Mouse (Mus musculus) kidney, embryonic 16.5 days (tissue): Measurements from ENCODE around the gene Hapln1. TPM values are rescaled to one million over a fixed set of nuclear protein-coding genes. Genes with fewer than 3 reads are reported as not detected.
A peak's percentile ranks its signal among the peaks of the same experiment; 100 is the strongest.

Source experiments
- ATAC-seq: fragments of 200-750 bp; cut with Nextera tagmentation; 2 replicates; pipeline ENCODE4 v1.8.0; 2017; ENCODE audit warnings: moderate TSS enrichment; ENCODE audit not compliant: low FRiP score, low TSS enrichment
- H3K27ac ChIP-seq: fragments of 300-500 bp; sonication (generic); 2 replicates; pipeline ENCODE4 v1.5.1; 2014; ENCODE audit warnings: low read length
- H3K27me3 ChIP-seq: fragments of 300-500 bp; sonication (generic); 2 replicates; pipeline ENCODE4 v1.6.1; 2014; ENCODE audit warnings: low read length, control low read depth, mixed read lengths; ENCODE audit not compliant: insufficient read depth
- H3K36me3 ChIP-seq: fragments of 300-500 bp; sonication (generic); 2 replicates; pipeline ENCODE4 v1.6.1; 2014; ENCODE audit warnings: low read length, control low read depth, mixed read lengths; ENCODE audit not compliant: insufficient read depth
- H3K4me1 ChIP-seq: fragments of 300-500 bp; sonication (generic); 2 replicates; pipeline ENCODE4 v1.6.1; 2014; ENCODE audit warnings: low read length, control low read depth, mixed read lengths; ENCODE audit not compliant: insufficient read depth
- H3K4me2 ChIP-seq: fragments of 300-500 bp; sonication (generic); replicated peaks from 2 replicates; pipeline ENCODE4 v1.6.1; 2014; ENCODE audit warnings: low read depth, low read length
- H3K4me3 ChIP-seq: fragments of 300-500 bp; sonication (generic); 2 replicates; pipeline ENCODE4 v1.5.1; 2014; ENCODE audit warnings: mild to moderate bottlenecking, low read length
- H3K9ac ChIP-seq: fragments of 300-500 bp; sonication (generic); replicated peaks from 2 replicates; pipeline ENCODE4 v1.6.1; 2014; ENCODE audit warnings: low read length
- H3K9me3 ChIP-seq: fragments of 300-500 bp; sonication (generic); 2 replicates; pipeline ENCODE4 v1.6.1; 2016; ENCODE audit warnings: low read length, control low read depth
- whole genome bisulfite sequencing: fragments of 180-500 bp; shearing (Covaris S2); extraction: QIAGEN DNeasy Blood & Tissue Kit; methylation state at CpG from one replicate; pipeline ENCODE4 v1.1.7; 2014; 5-methylcytosine and 5-hydroxymethylcytosine counted together
- polyA plus RNA-seq: library from polyadenylated mRNA; unstranded; fragments of >200 nt; fragmentation: Nextera tagmentation; extraction: Ambion mirVana; gene quantifications from 2 replicates; pipeline ENCODE4 v1.2.1, GENCODE M21; 2015

Hapln1 gene
- polyA plus RNA-seq, 1 experiment from 2014 or later, result 9.0 TPM

GRCm38 (mm10) chr13:89543003-89543402, 3.4 kb downstream of the Hapln1 start:
- H3K9ac ChIP-seq, result no peak overlapping the region
- peaks cover 6% of the 10 kb centered on the region for H3K4me1 ChIP-seq
- H3K27me3 ChIP-seq, result no peaks in the 10 kb centered on the region
- no peaks in the 10 kb centered on the region for H3K36me3 ChIP-seq
- H3K9me3 ChIP-seq, result no peaks in the 10 kb centered on the region
- no peak for ATAC-seq
- no peak overlapping the region for H3K4me3 ChIP-seq
- H3K27ac ChIP-seq, result no peak overlapping the region
- H3K4me2 ChIP-seq, result no peak overlapping the region
- 2% methylated on average over 3 of the region's 3 CpGs for WGBS

DNA sequence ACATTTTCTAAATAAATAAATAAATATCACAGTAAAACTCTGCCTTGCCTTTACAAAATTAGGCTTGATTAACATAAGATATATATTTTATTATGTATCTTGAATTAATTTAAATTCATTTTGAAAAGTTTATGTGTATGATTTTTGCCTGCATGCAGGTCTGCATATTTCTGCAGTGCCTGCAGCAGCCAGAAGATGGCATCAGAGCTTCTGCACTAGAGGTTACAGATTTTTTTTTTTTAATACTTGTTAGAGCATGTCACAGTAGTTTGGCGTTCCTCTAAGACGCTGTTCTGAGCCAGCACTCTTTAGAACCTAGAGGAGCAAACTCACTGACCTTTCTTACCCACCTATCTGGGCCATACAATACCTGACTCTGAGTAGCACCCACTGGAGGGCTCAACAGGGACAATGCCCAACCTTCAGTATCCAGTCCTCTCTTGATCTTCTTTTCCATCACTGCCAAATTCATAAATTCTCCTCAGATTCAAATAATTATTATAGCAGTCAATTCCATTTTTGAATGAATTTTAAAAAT, 8.7 kb downstream of the Hapln1 start:
- ATAC-seq, result peak; percentile 70
- Histone ChIP-seq H3K27ac (no peak overlapping the region), H3K9me3 (no peaks in the 10 kb centered on the region), H3K27me3 (no peaks in the 10 kb centered on the region), H3K4me1 (no peaks in the 10 kb centered on the region), H3K4me2 (no peak overlapping the region), H3K9ac (no peak overlapping the region), H3K36me3 (no peaks in the 10 kb centered on the region), H3K4me3 (no peak overlapping the region)
- 10% methylated on average over 2 of the region's 2 CpGs for WGBS

DNA sequence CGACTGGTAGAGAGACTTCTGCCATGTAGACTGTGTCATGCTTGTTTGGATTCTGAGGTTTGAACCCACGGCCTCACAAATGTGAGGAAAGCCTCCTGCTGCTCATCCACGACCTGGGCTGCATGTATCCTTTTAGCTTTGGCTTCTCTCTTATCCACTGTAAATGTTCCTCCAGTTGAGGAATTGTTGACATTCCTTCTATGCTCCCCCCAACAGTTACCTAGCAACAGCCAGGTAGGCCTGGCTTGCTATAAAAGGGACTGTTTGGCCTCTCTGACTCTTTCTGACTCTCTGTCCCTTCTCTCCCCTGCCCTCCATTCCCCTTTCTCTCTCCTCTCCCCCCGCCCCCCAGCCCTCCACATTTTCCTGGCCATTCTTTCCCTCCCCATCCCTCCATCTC, 9.9 kb downstream of the Hapln1 start:
- Histone ChIP-seq H3K9ac (no peak overlapping the region), H3K36me3 (no peaks in the 10 kb centered on the region), H3K4me3 (no peak overlapping the region), H3K4me2 (no peak overlapping the region), H3K4me1 (no peaks in the 10 kb centered on the region), H3K9me3 (no peaks in the 10 kb centered on the region), H3K27me3 (no peaks in the 10 kb centered on the region), H3K27ac (no peak overlapping the region)
- 72% methylated on average over 3 of the region's 4 CpGs for WGBS
- ATAC-seq, result no peak; the same call in 1 of the 2 replicates

- Histone ChIP-seq H3K27me3 (no peaks in the 10 kb centered on the region), H3K9me3 (no peaks in the 10 kb centered on the region), H3K4me2 (no peak overlapping the region), H3K4me1 (no peaks in the 10 kb centered on the region), H3K9ac (no peak overlapping the region), H3K4me3 (no peak overlapping the region), H3K36me3 (no peaks in the 10 kb centered on the region), H3K27ac (no peak overlapping the region)
- 8% methylated on average over 1 of the region's 1 CpGs for WGBS
- ATAC-seq, result no peak
Observed at GRCm38 (mm10) chr13:89551502-89551901, 11.9 kb downstream of the Hapln1 start.

DNA sequence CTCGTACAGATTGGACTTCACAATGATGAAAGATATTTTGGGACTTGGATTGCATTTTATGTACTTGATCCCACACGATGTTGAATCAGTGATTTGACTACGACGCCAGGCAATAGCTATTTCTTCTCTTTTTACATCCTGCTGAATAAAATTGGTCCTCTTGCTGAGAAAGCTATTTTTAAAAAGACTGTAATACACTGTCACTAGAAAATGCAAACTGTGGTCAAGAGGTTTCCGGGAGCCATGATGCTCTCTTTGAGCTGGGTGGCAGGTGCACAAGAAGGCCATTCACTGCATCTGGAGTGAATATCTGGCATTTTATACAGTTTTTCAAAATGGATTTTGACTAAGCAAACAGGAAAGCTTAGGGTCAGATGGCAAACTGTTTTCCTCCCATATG, 24.9 kb downstream of the Hapln1 start:
- no peaks in the 10 kb centered on the region for H3K27me3 ChIP-seq
- no peak overlapping the region for H3K4me3 ChIP-seq
- ATAC-seq, result no peak
- no peak overlapping the region for H3K4me2 ChIP-seq
- WGBS, result 90% methylated on average over 5 of the region's 5 CpGs
- no peaks in the 10 kb centered on the region for H3K4me1 ChIP-seq
- H3K27ac ChIP-seq, result no peak overlapping the region
- H3K9me3 ChIP-seq, result no peaks in the 10 kb centered on the region
- no peaks in the 10 kb centered on the region for H3K36me3 ChIP-seq
- no peak overlapping the region for H3K9ac ChIP-seq

DNA sequence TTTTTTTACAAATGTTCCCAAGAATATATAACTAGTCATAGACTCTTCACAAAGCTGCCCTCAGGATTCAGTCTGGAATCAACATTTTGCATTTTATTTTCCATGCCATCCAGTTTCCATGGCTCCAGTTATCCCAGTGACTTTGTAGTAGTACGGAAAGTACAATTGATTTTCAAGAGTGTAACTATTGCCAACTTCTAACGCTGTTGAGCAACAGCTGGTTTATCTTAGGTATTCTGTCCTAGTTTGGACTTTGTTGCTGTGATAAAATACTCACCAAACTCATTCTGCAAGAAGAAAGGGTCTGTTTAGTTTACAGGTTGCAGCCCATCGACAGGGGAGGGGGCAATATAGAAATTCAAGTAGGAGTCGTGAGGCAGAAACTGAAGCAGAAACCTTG, 26.7 kb downstream of the Hapln1 start:
- Histone ChIP-seq H3K27me3 (no peaks in the 10 kb centered on the region), H3K9me3 (no peaks in the 10 kb centered on the region), H3K4me3 (no peak overlapping the region), H3K9ac (no peak overlapping the region), H3K4me1 (no peaks in the 10 kb centered on the region), H3K36me3 (no peaks in the 10 kb centered on the region), H3K27ac (no peak overlapping the region), H3K4me2 (no peak overlapping the region)
- ATAC-seq, result no peak
- 76% methylated on average over 4 of the region's 4 CpGs for WGBS

- Histone ChIP-seq H3K9me3 (no peaks in the 10 kb centered on the region), H3K27me3 (no peaks in the 10 kb centered on the region), H3K4me1 (peaks cover 2% of the 10 kb centered on the region; the same call in 1 of the 2 replicates), H3K36me3 (no peaks in the 10 kb centered on the region), H3K9ac (no peak overlapping the region), H3K4me3 (no peak overlapping the region), H3K27ac (no peak overlapping the region), H3K4me2 (no peak overlapping the region)
- no peak for ATAC-seq
- WGBS, result 88% methylated on average over 2 of the region's 2 CpGs
Observed at GRCm38 (mm10) chr13:89579115-89579514, 39.5 kb downstream of the Hapln1 start.

GRCm38 (mm10) chr13:89583138-89583746, 43.6 kb downstream of the Hapln1 start:
- 73% methylated on average over 4 of the region's 4 CpGs for WGBS
- Histone ChIP-seq H3K9ac (no peak overlapping the region), H3K9me3 (no peaks in the 10 kb centered on the region), H3K36me3 (no peaks in the 10 kb centered on the region), H3K4me3 (no peak overlapping the region), H3K27ac (no peak overlapping the region), H3K4me1 (peaks cover 4% of the 10 kb centered on the region; the same call in 1 of the 2 replicates), H3K27me3 (no peaks in the 10 kb centered on the region), H3K4me2 (no peak overlapping the region)
- ATAC-seq, result no peak

GRCm38 (mm10) chr13:89583747-89584738, 44.4 kb downstream of the Hapln1 start:
- Histone ChIP-seq H3K4me3 (0 out of 2 replicates have a peak overlapping the region, but pooled peaks have one; percentile 0), H3K9me3 (no peaks in the 10 kb centered on the region), H3K27ac (no peak overlapping the region), H3K36me3 (no peaks in the 10 kb centered on the region), H3K27me3 (no peaks in the 10 kb centered on the region), H3K4me1 (peaks cover 4% of the 10 kb centered on the region; the same call in 1 of the 2 replicates), H3K4me2 (0 out of 2 replicates have a peak overlapping the region, but pooled peaks have one; percentile 0), H3K9ac (no peak overlapping the region)
- no peak for ATAC-seq
- WGBS, result 41% methylated on average over 10 of the region's 10 CpGs
